Mouse (Mus musculus): Measurements from ENCODE around the gene Abraxas1.

- TF ChIP-seq CTCF (IDR thresholded peaks at IDR 0.05; ENCODE audit: extremely low read depth, insufficient read depth, low read length) (no peak), POLR2A (IDR thresholded peaks at IDR 0.05; ENCODE audit: extremely low read depth, insufficient read depth, low read length) (no peak)
Measured at GRCm38 (mm10) chr5:100776900-100777299, 43.9 kb downstream of the Abraxas1 start.
